Mouse (Mus musculus) limb, embryonic 13.5 days (tissue): Measurements from ENCODE around the gene Trub2. TPM values are rescaled to one million over a fixed set of nuclear protein-coding genes. Genes with fewer than 3 reads are reported as not detected.

Source experiments
- ATAC-seq: fragments of 200-750 bp; cut with Nextera tagmentation; 2 replicates; pipeline ENCODE4 v1.8.0; 2017; ENCODE audit warnings: low read depth, moderate number of reproducible peaks, moderate TSS enrichment; ENCODE audit not compliant: low FRiP score
- H3K27ac ChIP-seq: fragments of 300-500 bp; sonication (generic); 2 replicates; pipeline ENCODE4 v1.5.1; 2015; ENCODE audit warnings: inconsistent platforms, mild to moderate bottlenecking, moderate library complexity
- H3K27me3 ChIP-seq: fragments of 300-500 bp; sonication (generic); 2 replicates; pipeline ENCODE4 v1.6.1; 2015; ENCODE audit warnings: mild to moderate bottlenecking, inconsistent platforms
- H3K36me3 ChIP-seq: fragments of 300-500 bp; sonication (generic); 2 replicates; pipeline ENCODE4 v1.6.1; 2015; ENCODE audit warnings: inconsistent platforms, mild to moderate bottlenecking, moderate library complexity
- H3K4me1 ChIP-seq: fragments of 300-500 bp; sonication (generic); 2 replicates; pipeline ENCODE4 v1.6.1; 2015; ENCODE audit warnings: inconsistent platforms
- H3K4me2 ChIP-seq: fragments of 300-500 bp; sonication (generic); replicated peaks from 2 replicates; pipeline ENCODE4 v1.6.1; 2015; ENCODE audit warnings: inconsistent platforms, mild to moderate bottlenecking, moderate library complexity
- H3K4me3 ChIP-seq: fragments of 300-500 bp; sonication (generic); 2 replicates; pipeline ENCODE4 v1.5.1; 2015; ENCODE audit warnings: moderate library complexity, mild to moderate bottlenecking, inconsistent platforms
- H3K9ac ChIP-seq: fragments of 300-500 bp; sonication (generic); 2 replicates; pipeline ENCODE4 v1.6.1; 2015; ENCODE audit warnings: mild to moderate bottlenecking, inconsistent platforms
- H3K9me3 ChIP-seq: fragments of 300-500 bp; sonication (generic); 2 replicates; pipeline ENCODE4 v1.6.1; 2016; ENCODE audit warnings: inconsistent platforms
- WGBS: fragments of 180-500 bp; shearing (Covaris S2); methylation state at CpG from one replicate; pipeline ENCODE4 v1.1.7; 2015; 5-methylcytosine and 5-hydroxymethylcytosine counted together
- polyA plus RNA-seq: library from polyadenylated mRNA; unstranded; fragments of >200 nt; fragmentation: Nextera tagmentation; extraction: Ambion mirVana; gene quantifications from 2 replicates; pipeline ENCODE4 v1.2.1, GENCODE M21; 2015

Gene Trub2
- polyA plus RNA-seq, 1 experiment from 2014 or later: 50.1 TPM

- Histone ChIP-seq H3K4me3 (no peak overlapping the region), H3K36me3 (peaks cover 66% of the 10 kb centered on the region), H3K27me3 (no peaks in the 10 kb centered on the region), H3K27ac (peak overlapping the region; percentile 3; the same call in 1 of the 2 replicates), H3K4me2 (no peak overlapping the region), H3K9me3 (no peaks in the 10 kb centered on the region), H3K4me1 (no peaks in the 10 kb centered on the region), H3K9ac (no peak overlapping the region)
- 53% methylated on average over 4 of the region's 4 CpGs for WGBS
- no peak for ATAC-seq
These were observed 49.5 kb downstream of the Trub2 start for GRCm38 (mm10) chr2:29738799-29739198.

GRCm38 (mm10) chr2:29737209-29737925 lies 50.9 kb downstream of the Trub2 start:
- WGBS: 88% methylated on average over 12 of the region's 12 CpGs
- H3K4me3 ChIP-seq: no peak overlapping the region
- H3K9me3 ChIP-seq: no peaks in the 10 kb centered on the region
- peaks cover 80% of the 10 kb centered on the region for H3K36me3 ChIP-seq
- no peaks in the 10 kb centered on the region for H3K27me3 ChIP-seq
- no peaks in the 10 kb centered on the region for H3K4me1 ChIP-seq
- no peak overlapping the region for H3K4me2 ChIP-seq
- no peak overlapping the region for H3K27ac ChIP-seq
- no peak overlapping the region for H3K9ac ChIP-seq
- no peak for ATAC-seq

DNA sequence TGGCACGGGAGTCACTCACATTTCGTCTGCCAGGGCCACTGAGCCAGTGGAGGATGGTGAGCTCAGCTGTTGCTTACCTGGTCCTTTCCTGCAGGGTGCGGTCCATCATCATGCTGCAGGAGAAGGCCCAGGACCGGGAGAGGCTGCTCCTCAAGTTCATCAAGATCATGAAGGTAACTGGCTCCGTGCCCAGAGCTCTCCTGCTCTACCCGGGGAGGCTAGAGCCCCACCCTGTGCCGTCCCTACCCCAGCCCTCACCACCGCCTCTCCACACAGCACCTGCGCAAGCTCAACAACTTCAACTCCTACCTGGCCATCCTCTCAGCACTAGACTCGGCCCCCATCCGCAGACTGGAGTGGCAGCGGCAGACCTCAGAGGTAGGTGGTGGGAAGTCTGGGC lies 52.6 kb downstream of the Trub2 start:
- Histone ChIP-seq H3K4me2 (no peak overlapping the region), H3K9ac (no peak overlapping the region), H3K9me3 (no peaks in the 10 kb centered on the region), H3K27ac (no peak overlapping the region), H3K4me1 (no peaks in the 10 kb centered on the region), H3K36me3 (peaks cover 94% of the 10 kb centered on the region), H3K27me3 (no peaks in the 10 kb centered on the region), H3K4me3 (no peak overlapping the region)
- ATAC-seq: no peak
- 91% methylated on average over 12 of the region's 12 CpGs for WGBS

- no peaks in the 10 kb centered on the region for H3K4me1 ChIP-seq
- no peak overlapping the region for H3K9ac ChIP-seq
- no peak overlapping the region for H3K4me3 ChIP-seq
- H3K27ac ChIP-seq: no peak overlapping the region
- peaks cover 96% of the 10 kb centered on the region for H3K36me3 ChIP-seq
- H3K27me3 ChIP-seq: no peaks in the 10 kb centered on the region
- WGBS: 92% methylated on average over 5 of the region's 5 CpGs
- no peak for ATAC-seq
- H3K4me2 ChIP-seq: no peak overlapping the region
- H3K9me3 ChIP-seq: no peaks in the 10 kb centered on the region
These were observed 55.0 kb downstream of the Trub2 start for GRCm38 (mm10) chr2:29733348-29733747.

- Histone ChIP-seq H3K27ac (no peak overlapping the region), H3K9ac (no peak overlapping the region), H3K9me3 (no peaks in the 10 kb centered on the region), H3K4me1 (no peaks in the 10 kb centered on the region), H3K27me3 (no peaks in the 10 kb centered on the region), H3K36me3 (peaks cover 96% of the 10 kb centered on the region), H3K4me3 (no peak overlapping the region), H3K4me2 (no peak overlapping the region)
- 86% methylated on average over 10 of the region's 10 CpGs for WGBS
- no peak for ATAC-seq
These were observed 55.7 kb downstream of the Trub2 start for GRCm38 (mm10) chr2:29732559-29732958.

GRCm38 (mm10) chr2:29731545-29731944 lies 56.8 kb downstream of the Trub2 start:
- ATAC-seq: no peak
- H3K36me3 ChIP-seq: peaks cover 96% of the 10 kb centered on the region
- no peak overlapping the region for H3K9ac ChIP-seq
- no peak overlapping the region for H3K4me3 ChIP-seq
- no peak overlapping the region for H3K4me2 ChIP-seq
- H3K27me3 ChIP-seq: no peaks in the 10 kb centered on the region
- H3K4me1 ChIP-seq: no peaks in the 10 kb centered on the region
- H3K27ac ChIP-seq: no peak overlapping the region
- 62% methylated on average over 3 of the region's 3 CpGs for WGBS
- H3K9me3 ChIP-seq: no peaks in the 10 kb centered on the region

- WGBS: 50% methylated on average over 2 of the region's 2 CpGs
- no peak for ATAC-seq
- H3K36me3 ChIP-seq: peaks cover 98% of the 10 kb centered on the region
These were observed 58.8 kb downstream of the Trub2 start for GRCm38 (mm10) chr2:29729500-29729899.

GRCm38 (mm10) chr2:29724664-29725365 lies 63.5 kb downstream of the Trub2 start:
- H3K4me1 ChIP-seq: no peaks in the 10 kb centered on the region
- no peak for ATAC-seq
- no peak overlapping the region for H3K4me3 ChIP-seq
- H3K27ac ChIP-seq: no peak overlapping the region
- WGBS: 77% methylated on average over 5 of the region's 5 CpGs
- H3K36me3 ChIP-seq: peaks cover 98% of the 10 kb centered on the region
- H3K9ac ChIP-seq: no peak overlapping the region
- no peaks in the 10 kb centered on the region for H3K27me3 ChIP-seq
- no peak overlapping the region for H3K4me2 ChIP-seq
- no peaks in the 10 kb centered on the region for H3K9me3 ChIP-seq

More at GRCm38 (mm10) chr2:29729500-29729899, 58.8 kb downstream of the Trub2 start:
- Histone ChIP-seq H3K27me3 (no peaks in the 10 kb centered on the region), H3K9me3 (no peaks in the 10 kb centered on the region), H3K4me1 (no peaks in the 10 kb centered on the region), H3K4me2 (no peak overlapping the region), H3K9ac (no peak overlapping the region), H3K4me3 (no peak overlapping the region), H3K27ac (no peak overlapping the region)

DNA sequence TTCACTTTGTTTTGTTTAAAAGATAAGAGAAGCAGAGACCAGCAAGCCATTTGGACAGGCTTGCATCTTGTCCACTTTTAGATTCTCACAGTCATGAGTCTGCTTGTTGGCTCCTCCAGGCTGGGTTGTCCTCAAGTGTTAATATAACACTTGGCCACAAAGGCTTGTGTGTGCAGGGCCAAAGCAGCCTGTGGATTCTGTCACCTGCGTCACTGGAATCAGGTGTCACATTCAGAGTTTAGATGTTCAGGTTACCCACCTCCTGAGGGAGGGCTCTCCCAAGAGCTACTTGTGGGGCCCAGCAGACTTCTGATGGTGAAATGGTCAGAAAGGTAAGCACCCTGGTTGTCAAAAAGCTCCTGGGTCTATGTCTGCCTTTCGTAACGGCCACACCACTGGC lies 65.2 kb downstream of the Trub2 start:
- Histone ChIP-seq H3K9ac (no peak overlapping the region), H3K27ac (no peak overlapping the region), H3K9me3 (no peaks in the 10 kb centered on the region), H3K36me3 (peaks cover 96% of the 10 kb centered on the region), H3K27me3 (no peaks in the 10 kb centered on the region), H3K4me2 (no peak overlapping the region), H3K4me3 (no peak overlapping the region), H3K4me1 (no peaks in the 10 kb centered on the region)
- ATAC-seq: no peak
- 89% methylated on average over 3 of the region's 3 CpGs for WGBS

DNA sequence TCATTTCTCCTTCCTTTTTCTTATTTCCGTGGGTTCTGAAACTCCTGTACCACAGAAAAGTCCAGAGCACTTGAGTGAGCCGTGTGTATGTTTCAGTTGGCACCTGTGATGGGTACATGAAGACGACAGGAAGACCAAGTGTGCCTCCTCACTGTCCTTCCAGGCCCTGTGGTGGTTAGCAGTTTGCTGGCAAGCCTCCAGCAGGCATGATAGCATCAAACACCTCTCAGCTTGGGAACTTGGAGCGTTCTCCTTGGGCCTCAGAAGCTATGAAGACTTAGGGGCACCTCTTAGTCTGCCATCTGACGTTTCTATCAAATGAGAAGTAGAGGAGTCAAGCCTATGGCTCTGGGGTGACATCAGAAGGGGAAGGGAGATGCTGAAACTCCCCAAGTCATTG lies 69.7 kb downstream of the Trub2 start:
- Histone ChIP-seq H3K4me1 (peaks cover 21% of the 10 kb centered on the region), H3K9ac (no peak overlapping the region), H3K27ac (no peak overlapping the region), H3K36me3 (peaks cover 81% of the 10 kb centered on the region), H3K4me2 (no peak overlapping the region), H3K9me3 (no peaks in the 10 kb centered on the region), H3K4me3 (no peak overlapping the region), H3K27me3 (no peaks in the 10 kb centered on the region)
- 92% methylated on average over 5 of the region's 5 CpGs for WGBS
- ATAC-seq: no peak

DNA sequence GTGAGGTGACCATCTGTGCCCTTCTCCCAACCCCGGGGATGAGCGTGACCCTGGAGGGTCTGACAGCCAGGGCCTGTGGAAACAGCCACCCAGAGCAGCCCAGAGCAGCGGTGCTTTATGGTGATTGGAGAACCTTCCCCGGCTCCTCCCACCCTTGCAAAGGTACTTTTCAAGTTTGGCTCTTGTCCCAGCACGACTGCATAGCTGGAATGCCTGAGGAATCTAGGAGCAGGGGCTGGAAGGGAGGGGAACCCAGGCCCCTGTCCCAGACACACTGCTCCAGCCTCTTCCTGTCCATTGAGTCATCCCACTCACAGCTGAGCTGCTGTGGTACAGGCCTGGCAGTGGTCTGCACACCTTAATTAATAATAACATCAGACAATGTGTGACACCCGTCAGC lies 71.6 kb downstream of the Trub2 start:
- Histone ChIP-seq H3K27ac (peak overlapping the region; percentile 86), H3K4me1 (peaks cover 21% of the 10 kb centered on the region), H3K9me3 (no peaks in the 10 kb centered on the region), H3K9ac (peak overlapping the region; percentile 51; the same call in 1 of the 2 replicates), H3K36me3 (peaks cover 78% of the 10 kb centered on the region), H3K4me3 (no peak overlapping the region), H3K27me3 (no peaks in the 10 kb centered on the region), H3K4me2 (peak overlapping the region; percentile 35)
- peak; percentile 94 for ATAC-seq
- 9% methylated on average over 6 of the region's 6 CpGs for WGBS

- no peak overlapping the region for H3K4me3 ChIP-seq
- WGBS: 33% methylated on average over 7 of the region's 7 CpGs
- ATAC-seq: peak; percentile 42
- H3K9ac ChIP-seq: peak overlapping the region; percentile 51
- peak overlapping the region; percentile 86 for H3K27ac ChIP-seq
- peak overlapping the region; percentile 35 for H3K4me2 ChIP-seq
- H3K9me3 ChIP-seq: no peaks in the 10 kb centered on the region
- no peaks in the 10 kb centered on the region for H3K27me3 ChIP-seq
- H3K4me1 ChIP-seq: peaks cover 21% of the 10 kb centered on the region
- H3K36me3 ChIP-seq: peaks cover 78% of the 10 kb centered on the region
These were observed 72.2 kb downstream of the Trub2 start for GRCm38 (mm10) chr2:29716143-29716542.
